Mouse (Mus musculus): Measurements from ENCODE around the gene Ctr9.

Ctr9 gene

DNA sequence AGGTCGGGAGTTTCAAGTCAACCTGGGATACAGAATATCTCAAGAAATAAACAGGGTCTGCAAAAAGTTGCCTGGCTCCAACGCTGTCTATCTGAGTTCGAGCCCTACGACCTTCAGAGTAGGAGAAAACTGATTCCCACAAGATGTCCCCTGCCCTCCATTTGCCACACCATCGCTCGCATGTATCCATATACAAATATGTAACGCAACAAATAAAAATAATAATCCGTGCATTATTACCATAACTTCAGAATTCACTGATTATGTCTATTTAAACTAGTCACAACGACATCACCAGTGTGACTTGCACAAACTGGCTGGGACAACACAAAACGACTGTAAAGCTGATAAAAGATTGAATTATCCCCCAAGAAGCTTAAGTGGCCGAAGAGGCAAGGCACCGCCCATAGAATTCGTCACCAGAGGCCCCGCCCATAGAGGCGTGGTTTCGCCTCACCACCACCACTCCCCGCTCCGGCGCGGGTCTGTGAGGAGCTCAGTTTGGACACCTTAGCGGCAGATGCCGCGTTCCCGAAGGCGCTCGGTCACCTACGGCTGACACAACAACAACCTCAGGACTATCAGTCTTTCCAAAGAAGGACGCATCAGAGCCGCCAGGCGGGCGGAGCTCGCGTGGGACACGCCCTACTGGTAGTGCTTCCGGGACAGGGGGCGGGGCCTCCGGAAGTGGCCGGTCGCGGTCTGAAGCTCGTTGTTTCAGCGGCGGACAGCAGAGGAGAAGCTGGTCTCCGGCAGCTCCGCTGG lies at the start of gene Ctr9:
TSS of gene Ctr9 (plus strand) at position 671 of the 765 bp plus-strand sequence.
- DNase-seq: peak; percentile 93

DNA sequence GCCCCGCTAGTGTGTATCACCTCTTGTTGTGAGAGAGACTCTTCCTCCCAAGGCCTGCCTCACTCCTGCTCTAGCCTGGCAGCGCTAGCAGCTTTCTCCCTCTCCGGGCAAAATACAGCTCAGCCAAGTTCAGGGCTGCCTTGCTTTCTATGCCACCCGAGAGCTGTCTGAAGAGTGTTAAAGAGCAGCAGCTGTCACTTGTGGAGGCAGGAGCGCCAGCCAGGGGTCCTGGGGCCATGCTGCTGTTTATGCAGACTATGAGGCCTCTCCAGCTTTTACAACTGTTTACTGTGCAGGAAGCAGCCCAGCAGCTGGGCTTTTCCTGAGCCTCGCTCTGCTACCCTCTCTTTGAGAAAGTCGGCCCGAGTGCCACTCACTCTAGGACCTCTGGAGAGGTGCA lies 47.7 kb upstream of the Ctr9 start:
- DNase-seq: no peak

DNA sequence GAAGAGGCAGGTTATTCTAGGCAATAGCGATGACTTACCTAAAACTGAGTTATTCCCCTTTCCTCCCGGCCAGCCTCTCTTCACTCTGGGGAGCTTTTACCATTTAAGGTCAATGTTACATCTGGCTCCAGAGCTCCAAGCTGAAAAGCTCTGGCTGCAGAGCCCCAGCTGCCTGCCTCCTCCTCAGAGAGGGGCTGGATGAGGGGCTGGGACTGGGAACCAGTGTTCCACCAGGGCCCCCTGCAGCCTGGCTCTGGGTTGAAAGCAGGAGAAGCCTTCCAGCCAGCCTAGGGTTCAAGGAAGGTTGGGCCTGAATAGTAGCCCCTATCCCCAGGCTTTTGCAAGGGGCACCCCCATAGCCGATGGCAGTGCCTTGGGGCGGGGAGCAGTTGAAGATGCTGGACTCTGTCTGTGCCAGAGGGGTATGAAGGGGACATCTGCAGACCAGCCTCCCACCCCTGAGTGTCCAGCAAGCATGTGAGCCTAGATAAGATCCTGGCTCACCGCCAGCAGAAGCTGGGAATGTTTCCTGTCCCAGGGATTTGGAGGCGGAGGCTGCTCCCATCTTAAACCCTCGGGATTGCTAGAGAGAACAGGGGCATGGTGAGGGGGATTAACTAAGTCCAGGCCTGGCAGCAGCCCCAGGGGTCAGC lies 46.6 kb upstream of the Ctr9 start, which contains the start of gene Mrvi1:
TSS of gene Mrvi1 (minus strand) at position 409 of the 653 bp plus-strand sequence.
- peak; percentile 60 for DNase-seq

GRCm38 (mm10) chr7:110982764-110983163 lies 46.0 kb upstream of the Ctr9 start:
- peak; percentile 18 for DNase-seq

GRCm38 (mm10) chr7:110983621-110984020 lies 45.1 kb upstream of the Ctr9 start:
- no peak for DNase-seq

DNA sequence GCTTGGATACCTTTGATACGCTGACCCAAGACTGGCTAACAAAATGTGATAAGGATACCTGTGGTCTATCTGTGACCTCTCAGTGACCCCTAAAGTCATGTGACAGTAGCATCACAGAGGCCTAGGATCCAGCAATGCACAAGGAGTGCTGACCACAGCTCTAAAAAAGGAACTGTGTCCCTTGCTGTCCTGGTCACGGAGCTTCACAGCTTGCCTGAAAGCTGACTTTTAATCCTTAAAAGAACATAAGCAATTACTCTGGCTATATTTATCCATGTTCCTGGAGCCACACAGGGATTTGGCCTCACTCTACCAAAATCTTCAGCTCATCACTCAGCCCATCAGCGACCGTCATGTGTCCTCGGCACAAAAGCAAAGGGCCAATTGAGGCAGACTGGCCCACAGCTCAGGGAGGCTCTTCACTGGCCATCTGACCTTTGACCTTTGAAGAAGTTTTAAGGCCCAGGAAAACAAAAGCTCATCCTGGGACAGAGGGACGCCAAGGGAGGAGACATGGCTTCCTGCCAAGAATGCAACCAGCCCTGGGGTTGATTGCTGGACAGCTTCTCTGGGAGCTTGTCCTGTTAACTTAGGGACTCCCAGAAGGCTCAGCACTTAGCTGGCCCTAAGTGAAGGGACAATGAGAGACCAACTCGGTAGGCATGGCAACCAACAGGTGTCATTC lies 43.0 kb upstream of the Ctr9 start:
- DNase-seq: peak; percentile 45

- DNase-seq: no peak
These were observed 40.7 kb upstream of the Ctr9 start for GRCm38 (mm10) chr7:110988081-110988480.

DNA sequence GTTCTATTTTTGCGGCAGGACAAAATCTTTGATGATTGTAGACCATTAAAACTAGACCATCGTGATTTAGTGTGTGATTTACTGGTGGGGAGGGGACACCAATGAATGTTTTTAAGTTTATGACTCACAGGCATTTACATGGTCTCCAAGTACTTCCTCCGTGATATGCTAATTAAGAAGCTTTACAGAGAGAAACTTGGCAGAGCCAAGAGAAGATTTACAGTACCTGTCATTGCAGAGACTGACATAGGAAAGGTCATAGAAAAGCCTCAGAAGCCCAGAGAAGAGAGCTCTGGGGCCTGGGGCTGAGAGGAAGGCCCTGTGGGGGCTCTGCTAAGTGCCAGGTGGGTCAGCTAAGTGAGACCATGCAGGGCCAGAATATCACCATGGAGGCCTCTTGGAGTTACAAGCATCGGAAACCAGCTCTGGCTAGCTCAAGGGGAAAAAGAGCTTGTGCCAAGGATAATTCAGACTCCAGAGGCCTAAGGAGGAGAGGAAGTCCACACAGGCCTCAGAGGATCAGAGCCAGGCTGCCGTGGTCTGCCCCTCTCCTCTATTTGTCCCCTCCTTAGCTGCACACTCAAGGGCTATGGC lies 39.4 kb upstream of the Ctr9 start:
- DNase-seq: no peak

DNA sequence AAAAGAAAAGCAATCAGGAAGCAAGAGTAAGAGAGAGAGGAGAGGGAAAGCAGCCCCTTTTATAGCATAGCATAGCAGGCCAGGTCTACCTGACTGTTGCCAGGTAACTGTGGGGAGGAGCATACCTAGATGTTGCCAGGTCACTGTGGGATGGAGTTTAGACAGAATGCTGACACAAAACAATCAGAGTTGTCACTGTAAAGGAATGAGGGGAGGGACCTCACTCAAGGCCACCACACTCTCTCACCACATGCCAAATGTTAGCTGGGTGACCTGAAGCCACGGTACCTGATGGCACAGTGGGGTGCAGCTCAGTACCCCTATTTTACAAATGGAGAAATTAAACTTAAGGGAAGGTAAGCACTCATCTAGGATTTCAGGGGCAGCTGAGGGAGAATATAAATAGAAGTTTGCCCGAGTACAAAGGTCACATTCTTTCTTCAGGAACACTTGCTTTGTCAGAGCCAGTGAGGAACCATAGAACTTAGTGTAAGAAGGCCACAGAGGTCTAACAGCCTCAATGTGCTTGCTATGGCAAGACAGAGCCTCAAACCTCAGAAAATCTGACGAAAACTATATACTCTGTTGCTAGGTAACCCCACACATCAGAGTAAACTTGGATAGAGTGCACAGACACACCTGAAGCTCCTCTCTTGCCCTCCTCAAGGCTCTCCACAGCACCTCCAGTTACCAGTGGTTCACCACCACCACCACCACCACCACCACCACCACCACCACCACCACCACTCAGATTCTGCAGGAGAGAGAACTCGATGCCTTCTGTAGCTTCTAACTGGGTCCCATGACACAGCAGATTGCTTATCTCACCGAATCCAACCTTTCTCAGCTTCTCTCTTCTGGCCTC lies 38.2 kb upstream of the Ctr9 start:
- DNase-seq: no peak

DNA sequence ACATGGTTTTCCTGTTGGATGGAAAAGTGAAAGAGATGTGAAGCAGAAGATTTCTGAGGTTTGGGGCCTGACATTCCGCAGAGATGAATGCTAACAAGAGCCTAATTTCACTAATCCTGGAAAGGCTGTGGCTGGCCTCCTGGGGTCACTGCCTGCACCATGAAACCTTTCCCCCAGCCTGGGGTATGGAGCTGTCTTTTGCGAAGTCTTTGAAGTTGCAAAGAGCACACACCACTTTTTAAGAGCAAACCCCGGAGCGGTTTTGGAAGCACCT lies 37.6 kb upstream of the Ctr9 start:
- DNase-seq: no peak

GRCm38 (mm10) chr7:110998887-110999827 lies 29.6 kb upstream of the Ctr9 start:
- DNase-seq: no peak

DNA sequence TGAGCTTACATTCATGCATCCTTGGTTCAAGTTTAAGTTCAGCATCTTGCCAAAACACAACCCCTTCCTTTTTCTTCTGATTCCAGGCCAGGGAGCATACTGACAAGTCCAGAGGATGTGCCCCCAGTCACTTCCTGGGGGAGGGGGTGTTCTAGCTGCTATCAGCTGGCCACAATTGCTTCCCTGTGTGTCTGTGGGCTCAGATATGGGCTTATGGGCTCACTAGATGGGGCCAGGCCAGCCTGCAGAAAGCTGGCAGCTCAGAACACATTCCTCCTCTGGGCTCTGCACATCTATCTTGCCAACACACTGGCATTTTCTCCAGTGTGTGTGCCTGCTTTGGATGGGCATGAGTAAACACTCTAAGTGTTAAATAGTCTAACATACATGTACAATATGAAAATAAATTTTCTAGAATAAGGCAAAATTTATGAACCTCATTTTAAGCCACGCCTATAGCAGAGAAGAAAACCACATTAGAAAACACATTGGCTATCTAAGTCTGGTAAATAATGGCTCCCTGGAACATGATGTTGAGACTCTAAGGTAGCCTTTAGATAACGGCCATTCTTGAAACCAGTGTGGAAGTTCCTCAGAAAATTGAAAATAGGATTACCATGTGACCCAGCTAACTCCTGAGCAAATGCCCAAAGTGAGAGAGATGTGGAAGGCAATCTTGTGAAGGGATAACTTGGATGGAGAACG lies 24.5 kb upstream of the Ctr9 start:
- DNase-seq: no peak

GRCm38 (mm10) chr7:111014039-111014605 lies 14.6 kb upstream of the Ctr9 start:
- DNase-seq: no peak

DNA sequence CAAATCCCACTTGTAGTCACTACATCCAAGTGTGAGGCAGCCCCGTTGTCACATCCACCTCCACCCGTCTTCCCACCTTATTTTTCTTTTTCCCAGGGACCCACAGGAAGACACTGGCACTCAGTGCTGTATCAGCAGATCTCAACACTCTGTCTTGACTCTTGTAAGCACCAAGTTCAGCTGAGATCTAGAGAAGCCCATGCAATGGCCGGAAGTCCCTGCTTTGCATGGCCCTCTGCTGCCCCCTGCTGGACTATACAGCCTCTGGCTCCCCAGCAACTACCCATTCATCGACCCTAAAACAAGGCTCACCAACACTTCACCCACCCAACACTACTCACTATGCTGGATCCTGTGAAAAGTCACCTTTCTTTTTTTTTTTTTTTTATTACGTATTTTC lies 13.9 kb upstream of the Ctr9 start:
- DNase-seq: peak; percentile 89

GRCm38 (mm10) chr7:111015731-111016130 lies 13.0 kb upstream of the Ctr9 start:
- no peak for DNase-seq

DNA sequence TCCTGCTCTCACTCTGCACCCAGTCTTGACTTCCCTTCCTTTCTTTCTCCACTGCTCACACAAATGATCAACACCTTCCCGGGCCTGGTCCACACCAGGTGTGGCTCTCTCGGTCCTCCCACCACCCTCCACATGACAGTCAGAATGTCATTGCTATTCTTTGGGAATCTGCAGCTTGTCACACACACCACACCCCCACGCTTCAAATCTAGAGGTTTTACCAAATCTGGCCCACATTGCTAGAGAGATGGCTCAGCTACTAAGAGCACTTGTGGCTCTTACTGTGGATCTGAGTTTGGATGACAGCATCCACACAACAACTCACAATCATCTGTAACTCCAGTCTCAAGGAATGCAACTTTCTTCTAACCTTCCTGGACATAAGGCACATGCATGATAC lies 11.8 kb upstream of the Ctr9 start:
- no peak for DNase-seq

GRCm38 (mm10) chr7:111020814-111021213 lies 7.9 kb upstream of the Ctr9 start:
- DNase-seq: no peak

- DNase-seq: peak; percentile 78
These were observed 4.6 kb upstream of the Ctr9 start for GRCm38 (mm10) chr7:111024068-111024594.

GRCm38 (mm10) chr7:111024912-111025311 lies 3.8 kb upstream of the Ctr9 start:
- DNase-seq: no peak

DNA sequence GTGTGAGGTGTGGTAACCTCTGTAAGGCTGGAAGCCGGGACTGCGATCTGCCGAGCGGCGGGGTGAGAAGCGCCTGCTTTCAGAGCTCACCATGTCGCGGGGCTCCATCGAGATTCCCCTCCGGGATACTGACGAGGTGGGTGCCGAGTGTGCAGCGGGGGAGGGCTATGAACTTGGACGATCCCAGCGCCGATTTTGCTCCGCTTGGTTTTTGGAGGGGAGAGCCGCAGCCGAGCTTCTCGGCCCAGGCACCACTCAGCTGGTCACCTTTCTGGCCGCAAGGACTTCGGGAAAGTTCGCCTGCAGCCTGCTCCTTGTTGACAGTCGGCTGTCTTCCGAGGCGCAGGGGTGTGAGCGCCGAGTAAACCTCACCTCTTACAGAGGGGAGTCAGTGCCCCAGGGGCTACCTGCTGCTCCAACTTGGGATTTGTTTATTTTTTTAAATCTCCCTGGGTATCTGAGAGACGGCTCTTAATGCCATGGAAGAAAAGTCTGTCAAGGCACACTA lies 349 bp downstream of the Ctr9 start:
- DNase-seq: no peak

All from retina, postnatal 1 day (tissue).